Mouse (Mus musculus) lung, postnatal 0 days (tissue): ENCODE measurements around the gene 1700018B08Rik. TPM values are rescaled to one million over a fixed set of nuclear protein-coding genes. Genes with fewer than 3 reads are reported as not detected.

Source experiments
- ATAC-seq: fragments of 200-750 bp; cut with Nextera tagmentation; 2 replicates; pipeline ENCODE4 v1.8.0; 2017; ENCODE audit warnings: moderate library complexity
- DNase-seq: peaks from one replicate; pipeline ENCODE4 v3.0.0-alpha.2; 2016; ENCODE audit warnings: low spot score
- H3K27ac ChIP-seq: fragments of 300-500 bp; sonication (generic); 2 replicates; pipeline ENCODE4 v1.5.1; 2014; ENCODE audit warnings: antibody characterized with exemption, mild to moderate bottlenecking, low read length, mixed read lengths
- H3K27me3 ChIP-seq: fragments of 300-500 bp; sonication (generic); replicated peaks from 2 replicates; pipeline ENCODE4 v1.6.1; 2014; ENCODE audit warnings: low read length, mixed read lengths; ENCODE audit not compliant: insufficient read depth
- H3K36me3 ChIP-seq: fragments of 300-500 bp; sonication (generic); 2 replicates; pipeline ENCODE4 v1.6.1; 2014; ENCODE audit warnings: low read length, mixed read lengths; ENCODE audit not compliant: insufficient read depth
- H3K4me1 ChIP-seq: fragments of 300-500 bp; sonication (generic); 2 replicates; pipeline ENCODE4 v1.6.1; 2014; ENCODE audit warnings: antibody characterized with exemption, low read depth, low read length, mixed read lengths; ENCODE audit not compliant: insufficient read depth
- H3K4me2 ChIP-seq: fragments of 300-500 bp; sonication (generic); replicated peaks from 2 replicates; pipeline ENCODE4 v1.6.1; 2014; ENCODE audit warnings: low read depth, mild to moderate bottlenecking, low read length, moderate library complexity, mixed read lengths
- H3K4me3 ChIP-seq: fragments of 300-500 bp; sonication (generic); 2 replicates; pipeline ENCODE4 v1.5.1; 2014; ENCODE audit warnings: low read depth, low read length
- H3K9ac ChIP-seq: fragments of 300-500 bp; sonication (generic); replicated peaks from 2 replicates; pipeline ENCODE4 v1.6.1; 2014; ENCODE audit warnings: low read depth, mild to moderate bottlenecking
- H3K9me3 ChIP-seq: fragments of 300-500 bp; sonication (generic); 2 replicates; pipeline ENCODE4 v1.6.1; 2016; ENCODE audit warnings: low read length, mixed read lengths
- CTCF ChIP-seq: IDR thresholded peaks from 2 replicates; pipeline ENCODE4 v1.5.1; 2016; ENCODE audit warnings: antibody characterized with exemption, mild to moderate bottlenecking
- EP300 ChIP-seq: IDR thresholded peaks from 2 replicates; pipeline ENCODE4 v1.6.1; 2016; ENCODE audit warnings: antibody characterized with exemption, mild to moderate bottlenecking, control low read depth
- WGBS: fragments of 180-500 bp; shearing (Covaris S2); extraction: QIAGEN DNeasy Blood & Tissue Kit; methylation state at CpG from one replicate; pipeline ENCODE4 v1.1.7; 2014; 5-methylcytosine and 5-hydroxymethylcytosine counted together
- polyA plus RNA-seq: library from polyadenylated mRNA; unstranded; fragments of >200 nt; fragmentation: Nextera tagmentation; extraction: Ambion mirVana; gene quantifications from 2 replicates; pipeline ENCODE4 v1.2.1, GENCODE M21; 2015

Gene 1700018B08Rik
- polyA plus RNA-seq, 1 experiment from 2014 or later, result not detected

DNA sequence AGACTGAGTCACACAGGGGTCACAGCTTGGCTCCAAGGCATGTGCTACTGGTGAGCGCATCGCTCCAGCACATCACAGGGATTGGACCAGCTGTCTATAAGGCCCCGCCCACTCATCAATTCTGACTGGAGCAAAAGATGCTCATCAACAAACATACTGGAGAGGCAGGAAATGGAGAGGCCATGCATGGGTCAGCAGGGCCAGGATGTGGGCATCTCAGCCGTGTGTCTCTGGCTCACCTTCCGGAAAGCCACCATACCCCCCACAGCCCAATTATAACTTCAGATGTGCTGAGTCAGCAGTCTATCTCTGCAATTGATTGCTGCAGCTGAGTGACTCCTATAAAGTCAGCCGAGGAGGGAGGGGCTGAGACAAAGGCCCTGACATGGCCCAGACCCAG lies 24.2 kb upstream of the 1700018B08Rik start:
- no peaks in the 10 kb centered on the region for H3K27me3 ChIP-seq
- no peak overlapping the region for H3K4me2 ChIP-seq
- H3K4me1 ChIP-seq, result peaks cover 4% of the 10 kb centered on the region; the same call in 1 of the 2 replicates
- WGBS, result 66% methylated on average over 6 of the region's 6 CpGs
- no peak overlapping the region for H3K27ac ChIP-seq
- no peaks in the 10 kb centered on the region for H3K9me3 ChIP-seq
- no peak overlapping the region for H3K4me3 ChIP-seq
- DNase-seq (no peak), ATAC-seq (no peak; the same call in 1 of the 2 replicates)
- no peak overlapping the region for H3K9ac ChIP-seq
- no peak for TF ChIP-seq EP300
- no peak for TF ChIP-seq CTCF
- no peaks in the 10 kb centered on the region for H3K36me3 ChIP-seq

DNA sequence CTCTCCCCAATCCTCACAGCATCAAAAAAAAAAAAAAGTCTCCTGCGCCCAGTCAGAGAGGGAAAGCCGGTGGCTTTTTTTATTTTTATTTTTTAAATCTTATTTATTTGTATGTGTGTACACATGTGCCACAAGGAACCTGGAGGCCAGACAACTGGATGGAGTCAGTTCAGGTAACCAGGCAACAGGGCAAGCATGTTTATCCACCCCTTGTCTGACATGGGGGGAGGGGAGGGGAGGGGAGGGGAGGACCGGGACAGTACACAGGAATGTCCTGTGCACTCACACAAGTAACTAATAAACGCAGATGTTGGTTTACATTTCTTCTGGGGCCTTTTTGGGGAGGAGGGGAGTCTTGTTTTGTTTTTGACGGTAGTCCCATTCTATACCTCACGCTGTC lies 19.6 kb upstream of the 1700018B08Rik start:
- no peak overlapping the region for H3K9ac ChIP-seq
- H3K4me1 ChIP-seq, result no peaks in the 10 kb centered on the region; the same call in 1 of the 2 replicates
- H3K27ac ChIP-seq, result peak overlapping the region; percentile 57; the same call in 1 of the 2 replicates
- no peak for ATAC-seq
- H3K9me3 ChIP-seq, result no peaks in the 10 kb centered on the region
- 59% methylated on average over 6 of the region's 6 CpGs for WGBS
- H3K27me3 ChIP-seq, result no peaks in the 10 kb centered on the region
- H3K4me3 ChIP-seq, result no peak overlapping the region
- no peak for DNase-seq
- TF ChIP-seq CTCF, result no peak
- no peak for TF ChIP-seq EP300
- H3K4me2 ChIP-seq, result no peak overlapping the region
- H3K36me3 ChIP-seq, result no peaks in the 10 kb centered on the region

DNA sequence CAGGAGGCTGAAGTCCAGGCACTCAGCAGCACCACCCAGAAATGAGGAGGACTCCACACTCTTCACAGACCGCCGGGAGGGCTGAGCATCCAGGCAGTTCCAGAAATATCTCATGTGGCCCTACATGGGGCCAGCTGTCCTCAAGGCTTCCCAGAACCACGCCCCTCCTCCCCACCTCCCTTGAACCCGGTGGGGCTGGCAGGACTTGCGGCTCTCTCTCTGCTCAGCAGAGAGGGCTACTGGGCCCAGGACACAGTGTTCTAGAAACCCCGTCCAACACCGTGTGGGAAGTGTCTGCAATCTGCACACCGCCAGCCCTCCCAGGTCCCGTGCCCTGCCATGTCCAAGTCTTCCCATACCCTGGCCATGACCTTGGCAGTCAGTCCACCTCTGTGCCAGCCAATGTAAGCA lies 18.8 kb upstream of the 1700018B08Rik start:
- TF ChIP-seq EP300, result peak; percentile 74
- TF ChIP-seq CTCF, result no peak
- Histone ChIP-seq H3K9me3 (no peaks in the 10 kb centered on the region), H3K4me3 (no peak overlapping the region), H3K36me3 (no peaks in the 10 kb centered on the region), H3K27me3 (no peaks in the 10 kb centered on the region), H3K4me2 (no peak overlapping the region), H3K4me1 (no peaks in the 10 kb centered on the region; the same call in 1 of the 2 replicates), H3K27ac (peak overlapping the region; percentile 57; the same call in 1 of the 2 replicates), H3K9ac (no peak overlapping the region)
- ATAC-seq, result peak; percentile 85
- peak; percentile 72 for DNase-seq
- WGBS, result 50% methylated on average over 9 of the region's 9 CpGs

DNA sequence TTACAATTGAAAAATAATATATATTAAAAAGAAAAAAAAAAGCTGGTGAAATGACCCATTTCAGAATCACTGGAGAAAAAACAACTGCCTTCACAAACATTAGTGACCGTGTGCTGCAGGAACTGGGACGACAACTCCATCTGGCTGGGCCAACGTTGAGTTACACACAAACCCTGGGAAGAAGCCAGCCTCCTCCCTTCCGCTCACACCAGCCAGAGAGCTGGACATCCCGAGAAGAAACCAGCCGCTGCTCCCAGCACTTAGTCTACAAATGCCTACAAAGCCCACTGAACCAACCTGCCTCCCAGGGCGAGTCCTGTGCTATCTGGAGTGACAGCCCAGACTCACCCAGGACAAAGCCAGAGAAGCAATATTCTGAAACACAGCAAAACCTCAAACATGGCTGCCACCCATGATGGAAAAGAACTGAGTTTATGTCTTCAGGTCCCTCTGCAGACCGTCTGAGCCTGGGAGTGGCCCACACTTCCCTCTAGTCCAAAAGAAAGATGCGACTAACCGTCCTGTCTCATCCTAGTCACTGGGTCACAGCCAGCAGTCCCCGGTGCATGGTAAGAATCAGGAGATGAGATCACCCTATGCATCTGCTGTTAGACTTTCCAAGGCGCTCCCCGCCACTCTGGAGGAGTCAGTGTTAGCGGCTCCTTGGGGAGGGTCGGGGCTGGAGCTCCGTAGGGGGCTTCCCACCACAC lies 17.7 kb upstream of the 1700018B08Rik start:
- 68% methylated on average over 16 of the region's 16 CpGs for WGBS

DNA sequence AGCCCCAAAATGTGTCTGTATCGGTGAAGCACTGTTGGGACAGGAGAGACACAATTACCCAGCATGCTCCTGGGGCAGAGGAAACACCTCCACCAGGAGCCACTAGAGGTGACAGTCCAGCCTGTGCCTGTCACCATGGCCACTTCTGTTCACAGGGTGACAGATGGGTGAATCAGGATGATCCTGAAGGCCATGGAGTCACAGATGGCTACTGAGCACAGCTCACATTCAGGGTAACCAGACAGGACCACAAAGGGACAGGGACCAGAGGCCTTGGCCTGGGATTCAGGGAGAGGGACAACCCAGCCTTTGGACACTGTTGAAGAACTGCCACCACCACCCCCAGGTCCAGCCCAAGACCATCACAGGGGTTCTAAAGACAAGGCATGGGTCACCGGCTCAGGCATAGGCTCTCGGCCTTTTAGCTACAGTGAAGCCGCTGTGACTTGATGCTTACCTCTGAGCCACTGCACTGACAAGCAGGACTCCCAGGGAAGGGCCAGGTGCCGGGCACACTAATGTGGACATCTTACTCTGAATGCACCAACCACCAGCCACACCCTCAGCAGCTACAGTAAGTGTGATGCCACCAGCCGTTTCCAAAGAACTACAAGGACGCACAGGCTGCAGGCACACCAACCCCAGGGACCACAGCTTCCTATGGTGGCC lies 16.4 kb upstream of the 1700018B08Rik start:
- no peak overlapping the region for H3K4me3 ChIP-seq
- ATAC-seq (no peak), DNase-seq (no peak)
- no peak overlapping the region for H3K9ac ChIP-seq
- WGBS, result 90% methylated on average over 7 of the region's 7 CpGs
- H3K4me1 ChIP-seq, result no peaks in the 10 kb centered on the region; the same call in 1 of the 2 replicates
- no peak for TF ChIP-seq EP300
- TF ChIP-seq CTCF, result no peak
- no peaks in the 10 kb centered on the region for H3K9me3 ChIP-seq
- H3K27me3 ChIP-seq, result no peaks in the 10 kb centered on the region
- no peaks in the 10 kb centered on the region for H3K36me3 ChIP-seq
- no peak overlapping the region for H3K27ac ChIP-seq
- H3K4me2 ChIP-seq, result no peak overlapping the region

More for the DNA sequence above, 17.7 kb upstream of the 1700018B08Rik start:
- no peaks in the 10 kb centered on the region for H3K36me3 ChIP-seq
- no peaks in the 10 kb centered on the region for H3K27me3 ChIP-seq
- H3K27ac ChIP-seq, result peak overlapping the region; percentile 38; the same call in 1 of the 2 replicates
- ATAC-seq, result peak; percentile 16; the same call in 1 of the 2 replicates
- no peak overlapping the region for H3K9ac ChIP-seq
- TF ChIP-seq EP300, result no peak
- no peak for TF ChIP-seq CTCF
- DNase-seq, result peak; percentile 80
- no peaks in the 10 kb centered on the region for H3K9me3 ChIP-seq
- H3K4me2 ChIP-seq, result no peak overlapping the region
- no peak overlapping the region for H3K4me3 ChIP-seq
- H3K4me1 ChIP-seq, result no peaks in the 10 kb centered on the region; the same call in 1 of the 2 replicates

DNA sequence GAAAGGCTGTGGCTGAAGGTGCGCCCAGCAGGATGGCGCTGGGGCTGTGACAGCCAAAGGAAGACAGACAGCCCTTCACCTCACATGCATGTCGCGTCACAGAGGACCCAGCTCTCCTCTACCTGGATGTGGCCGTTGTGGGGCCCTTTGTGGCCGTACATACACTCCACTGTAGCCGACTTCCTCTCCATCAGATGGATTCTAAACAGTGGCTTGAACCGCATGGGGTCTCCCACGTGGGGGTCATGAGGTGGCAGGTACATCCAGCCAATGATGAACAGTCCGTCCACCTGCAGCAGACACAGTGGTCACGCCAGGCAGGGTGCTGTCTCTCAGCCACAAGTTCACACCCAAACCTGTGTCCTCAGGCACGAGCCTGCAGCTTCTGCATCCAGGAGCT lies 15.7 kb upstream of the 1700018B08Rik start:
- 90% methylated on average over 12 of the region's 12 CpGs for WGBS
- no peaks in the 10 kb centered on the region; the same call in 1 of the 2 replicates for H3K4me1 ChIP-seq
- H3K27me3 ChIP-seq, result no peaks in the 10 kb centered on the region
- H3K9ac ChIP-seq, result no peak overlapping the region
- H3K4me3 ChIP-seq, result no peak overlapping the region
- 0 out of 2 replicates have a peak, but pooled peaks cover 1% of the 10 kb centered on the region for H3K36me3 ChIP-seq
- no peak overlapping the region for H3K27ac ChIP-seq
- no peaks in the 10 kb centered on the region for H3K9me3 ChIP-seq
- no peak overlapping the region for H3K4me2 ChIP-seq
- ATAC-seq, result no peak
- TF ChIP-seq EP300 (no peak), CTCF (no peak)
- no peak for DNase-seq
